Mouse (Mus musculus) embryo, embryonic 11 days (tissue): ENCODE measurements at regions not wholly inside any gene's neighbourhood (a gene's known extent, or its start where the extent isn't known, plus 50 kb on each side); places are given as distances from the start of the nearest gene placed in this dataset.

Source experiments
- DNase-seq: peaks from one replicate; pipeline ENCODE4 v3.0.0-alpha.2; 2015

- DNase-seq: no peak
Measured at GRCm38 (mm10) chr8:29274668-29275067, 1827.2 kb downstream of the Poteg start.

DNA sequence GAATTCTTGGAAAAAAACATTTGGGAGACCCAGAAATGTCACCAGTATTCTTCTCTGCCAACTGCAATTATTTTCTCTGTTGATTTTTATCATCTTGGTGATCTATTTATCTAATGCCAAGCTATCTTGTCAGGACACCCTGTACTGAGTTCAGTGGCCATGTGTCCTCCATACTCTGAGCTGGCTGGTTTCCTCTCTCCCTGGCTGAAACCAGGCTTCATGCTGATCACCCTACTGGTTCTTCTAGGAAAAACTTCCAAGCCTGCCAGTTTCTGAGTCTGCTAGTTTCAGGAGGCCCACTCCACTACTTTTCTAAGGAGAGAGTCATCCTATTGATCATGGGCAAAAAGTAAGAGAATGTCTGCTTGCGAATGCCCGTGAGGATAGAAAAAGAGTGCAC lies 1831.2 kb downstream of the Poteg start:
- DNase-seq: no peak

- no peak for DNase-seq
Measured at GRCm38 (mm10) chr8:29279276-29279675, 1831.8 kb downstream of the Poteg start.

- DNase-seq: peak; percentile 68
Measured at GRCm38 (mm10) chr8:29290386-29290785, 1842.9 kb downstream of the Poteg start.
